Mouse (Mus musculus): ENCODE measurements around the gene Wnt4. TPM values are rescaled to one million over a fixed set of nuclear protein-coding genes. Genes with fewer than 3 reads are reported as not detected.

Wnt4 gene
- polyA plus RNA-seq, 1 experiment from 2014 or later, result 2.2 TPM

DNA sequence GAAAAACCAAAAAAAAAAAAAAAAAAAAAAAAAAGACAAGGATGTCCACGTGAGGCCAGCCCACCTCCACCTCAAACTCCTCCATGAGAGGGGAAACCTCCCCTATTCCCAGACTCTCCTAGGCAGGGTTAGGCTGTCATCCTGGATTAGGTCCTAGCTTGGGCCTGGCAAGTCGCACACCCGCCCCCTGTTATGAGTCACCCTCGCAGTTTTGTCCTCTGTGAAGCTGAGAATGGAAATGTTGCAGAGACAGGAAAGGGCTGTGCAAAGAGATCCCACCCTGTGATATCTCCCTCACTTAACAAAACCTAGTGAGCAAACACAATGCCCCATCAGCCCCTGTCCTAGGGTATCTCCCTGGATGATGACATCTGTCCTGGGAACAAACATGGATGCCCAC, 20.3 kb downstream of the Wnt4 start:
- DNase-seq (ENCODE audit: low spot score) (no peak), ATAC-seq (ENCODE audit: low FRiP score) (no peak)
- no peak overlapping the region for H3K9ac ChIP-seq
- no peak overlapping the region for H3K4me3 ChIP-seq (replicated peaks; ENCODE audit: low read length)
- H3K4me1 ChIP-seq (replicated peaks; ENCODE audit: control insufficient read depth, insufficient read depth, low read length), result no peaks in the 10 kb centered on the region
- H3K36me3 ChIP-seq (replicated peaks; ENCODE audit: control insufficient read depth, insufficient read depth), result no peaks in the 10 kb centered on the region
- no peaks in the 10 kb centered on the region for H3K27me3 ChIP-seq (ENCODE audit: control insufficient read depth, insufficient read depth, low read length)
- WGBS, result 86% methylated on average over 4 of the region's 4 CpGs
- H3K4me2 ChIP-seq (replicated peaks), result no peak overlapping the region
- H3K27ac ChIP-seq, result no peak overlapping the region
- no peaks in the 10 kb centered on the region for H3K9me3 ChIP-seq (ENCODE audit: control insufficient read depth, low read length)

DNA sequence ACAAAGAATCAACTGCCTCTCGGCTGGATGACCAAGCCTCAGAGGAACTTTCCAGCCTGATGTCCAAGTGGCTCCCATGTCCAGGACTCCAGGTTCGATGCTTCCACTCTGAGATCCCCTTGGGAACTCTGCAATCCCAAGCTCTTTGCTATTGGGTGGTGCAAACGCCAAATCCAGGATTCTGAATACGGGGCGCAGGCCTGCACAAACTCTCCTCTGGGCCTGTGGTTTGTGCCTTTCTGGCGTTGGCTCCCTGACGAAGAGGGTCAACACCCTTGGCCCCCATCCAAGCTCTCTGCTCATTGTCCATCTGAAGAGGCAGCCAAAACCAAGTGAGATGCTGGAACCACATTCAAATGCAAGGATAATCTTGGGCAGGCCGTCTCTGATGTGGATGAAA, 21.1 kb downstream of the Wnt4 start:
- no peaks in the 10 kb centered on the region for H3K9me3 ChIP-seq (ENCODE audit: control insufficient read depth, low read length)
- no peak overlapping the region for H3K9ac ChIP-seq
- no peak overlapping the region for H3K27ac ChIP-seq
- H3K27me3 ChIP-seq (ENCODE audit: control insufficient read depth, insufficient read depth, low read length), result no peaks in the 10 kb centered on the region
- no peak overlapping the region for H3K4me2 ChIP-seq (replicated peaks)
- 80% methylated on average over 8 of the region's 8 CpGs for WGBS
- no peak overlapping the region for H3K4me3 ChIP-seq (replicated peaks; ENCODE audit: low read length)
- ATAC-seq (ENCODE audit: low FRiP score) (no peak), DNase-seq (ENCODE audit: low spot score) (no peak)
- H3K36me3 ChIP-seq (replicated peaks; ENCODE audit: control insufficient read depth, insufficient read depth), result no peaks in the 10 kb centered on the region
- no peaks in the 10 kb centered on the region for H3K4me1 ChIP-seq (replicated peaks; ENCODE audit: control insufficient read depth, insufficient read depth, low read length)

DNA sequence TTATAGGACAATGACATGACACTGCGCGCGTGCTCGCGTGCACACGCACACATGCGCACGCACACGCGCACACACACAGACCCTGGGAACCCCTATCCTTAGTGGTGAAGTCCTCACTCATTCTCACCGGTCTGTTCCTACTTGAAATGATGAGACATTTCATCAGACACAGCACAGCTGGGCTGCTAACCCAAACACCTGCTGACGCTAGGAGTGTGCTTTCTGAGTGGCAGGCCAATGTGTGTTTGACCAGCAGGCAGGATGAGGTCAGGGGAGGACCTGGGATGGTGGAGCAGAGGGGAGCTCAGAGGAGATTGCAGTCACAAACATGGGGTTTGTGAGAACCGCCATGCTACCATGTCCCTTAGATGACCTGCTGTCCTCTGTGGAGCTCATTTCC, 22.9 kb downstream of the Wnt4 start:
- H3K4me2 ChIP-seq (replicated peaks), result no peak overlapping the region
- no peaks in the 10 kb centered on the region for H3K4me1 ChIP-seq (replicated peaks; ENCODE audit: control insufficient read depth, insufficient read depth, low read length)
- no peaks in the 10 kb centered on the region for H3K27me3 ChIP-seq (ENCODE audit: control insufficient read depth, insufficient read depth, low read length)
- H3K27ac ChIP-seq, result no peak overlapping the region
- no peak for ATAC-seq (ENCODE audit: low FRiP score)
- no peaks in the 10 kb centered on the region for H3K36me3 ChIP-seq (replicated peaks; ENCODE audit: control insufficient read depth, insufficient read depth)
- no peak overlapping the region for H3K9ac ChIP-seq
- DNase-seq (ENCODE audit: low spot score), result no peak
- no peak overlapping the region for H3K4me3 ChIP-seq (replicated peaks; ENCODE audit: low read length)
- H3K9me3 ChIP-seq (ENCODE audit: control insufficient read depth, low read length), result no peaks in the 10 kb centered on the region
- 95% methylated on average over 13 of the region's 13 CpGs for WGBS

DNA sequence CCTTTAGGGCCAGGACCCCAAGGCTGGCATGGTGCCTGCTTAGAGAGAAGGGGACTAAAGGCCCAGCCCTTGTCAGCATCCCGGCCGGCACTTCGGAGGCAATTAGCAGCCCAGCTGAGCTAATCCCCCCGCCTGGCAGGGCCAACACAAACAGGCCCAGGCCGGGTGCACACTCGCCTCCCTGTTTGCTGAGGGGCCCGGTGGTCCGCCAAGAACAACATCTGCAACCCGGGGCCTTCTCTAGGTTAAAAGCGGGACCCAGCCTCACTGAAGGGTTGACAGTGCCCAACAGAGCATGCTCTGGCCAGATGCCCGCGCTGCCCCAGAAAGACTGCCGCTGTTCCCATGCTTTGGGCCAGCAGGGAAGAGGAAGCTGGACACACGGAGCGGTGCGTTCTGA, 24.3 kb downstream of the Wnt4 start:
- no peak overlapping the region for H3K4me3 ChIP-seq (replicated peaks; ENCODE audit: low read length)
- H3K9ac ChIP-seq, result no peak overlapping the region
- ATAC-seq (ENCODE audit: low FRiP score) (0 out of 2 replicates have a peak, but pooled peaks have one; percentile 31), DNase-seq (ENCODE audit: low spot score) (no peak)
- no peaks in the 10 kb centered on the region for H3K36me3 ChIP-seq (replicated peaks; ENCODE audit: control insufficient read depth, insufficient read depth)
- no peak overlapping the region for H3K27ac ChIP-seq
- H3K27me3 ChIP-seq (ENCODE audit: control insufficient read depth, insufficient read depth, low read length), result no peaks in the 10 kb centered on the region
- no peaks in the 10 kb centered on the region for H3K9me3 ChIP-seq (ENCODE audit: control insufficient read depth, low read length)
- H3K4me1 ChIP-seq (replicated peaks; ENCODE audit: control insufficient read depth, insufficient read depth, low read length), result 0 out of 2 replicates have a peak, but pooled peaks cover 6% of the 10 kb centered on the region
- 60% methylated on average over 16 of the region's 16 CpGs for WGBS
- H3K4me2 ChIP-seq (replicated peaks), result no peak overlapping the region

DNA sequence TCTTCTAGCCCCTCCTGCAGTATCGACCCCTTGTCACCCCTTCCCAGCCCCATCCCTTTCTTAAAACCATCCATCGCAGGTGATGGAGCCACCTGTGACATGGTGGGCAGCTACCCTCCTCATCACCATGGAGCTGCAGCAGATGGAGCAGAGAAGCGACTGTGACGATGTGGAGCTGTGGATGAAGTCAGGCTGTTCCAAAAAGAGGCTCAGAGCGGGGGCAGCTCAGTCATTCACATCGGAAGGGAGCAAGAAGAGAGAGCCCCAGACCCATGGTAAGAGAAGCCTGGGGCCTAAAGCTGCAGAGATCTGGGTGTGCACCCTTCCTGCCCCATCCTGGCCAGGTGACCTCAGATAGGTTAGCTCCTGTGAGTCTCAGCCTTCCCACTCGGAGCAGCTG, 26.8 kb downstream of the Wnt4 start:
- H3K4me3 ChIP-seq (replicated peaks; ENCODE audit: low read length), result no peak overlapping the region
- H3K27me3 ChIP-seq (ENCODE audit: control insufficient read depth, insufficient read depth, low read length), result no peaks in the 10 kb centered on the region
- no peak overlapping the region for H3K4me2 ChIP-seq (replicated peaks)
- H3K9me3 ChIP-seq (ENCODE audit: control insufficient read depth, low read length), result no peaks in the 10 kb centered on the region
- DNase-seq (ENCODE audit: low spot score) (no peak), ATAC-seq (ENCODE audit: low FRiP score) (no peak)
- H3K9ac ChIP-seq, result no peak overlapping the region
- 89% methylated on average over 7 of the region's 7 CpGs for WGBS
- H3K36me3 ChIP-seq (replicated peaks; ENCODE audit: control insufficient read depth, insufficient read depth), result no peaks in the 10 kb centered on the region
- H3K27ac ChIP-seq, result no peak overlapping the region
- peaks cover 6% of the 10 kb centered on the region; the same call in 1 of the 2 replicates for H3K4me1 ChIP-seq (replicated peaks; ENCODE audit: control insufficient read depth, insufficient read depth, low read length)

DNA sequence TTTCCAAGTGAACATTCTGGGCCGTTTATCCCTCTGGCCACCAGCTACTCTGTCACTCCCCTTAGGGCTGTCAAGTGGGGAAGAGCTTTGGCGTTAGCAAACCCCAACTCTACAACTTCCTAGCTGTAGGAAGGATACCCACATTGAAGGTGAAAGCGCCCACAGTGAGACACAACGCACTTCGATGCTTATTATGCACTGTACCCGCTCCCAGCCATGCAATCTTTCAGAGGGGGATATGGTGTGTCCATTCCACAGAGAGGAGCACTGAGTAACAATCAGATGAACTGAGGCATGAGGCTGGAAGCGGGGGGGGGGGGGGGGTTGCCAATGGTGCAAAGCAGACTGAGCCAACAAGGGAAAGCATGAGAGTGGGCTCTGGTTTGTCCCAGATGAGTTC, 27.8 kb downstream of the Wnt4 start:
- peaks cover 6% of the 10 kb centered on the region; the same call in 1 of the 2 replicates for H3K4me1 ChIP-seq (replicated peaks; ENCODE audit: control insufficient read depth, insufficient read depth, low read length)
- H3K27me3 ChIP-seq (ENCODE audit: control insufficient read depth, insufficient read depth, low read length), result no peaks in the 10 kb centered on the region
- no peak overlapping the region for H3K9ac ChIP-seq
- ATAC-seq (ENCODE audit: low FRiP score) (no peak), DNase-seq (ENCODE audit: low spot score) (no peak)
- no peak overlapping the region for H3K4me2 ChIP-seq (replicated peaks)
- no peak overlapping the region for H3K4me3 ChIP-seq (replicated peaks; ENCODE audit: low read length)
- no peaks in the 10 kb centered on the region for H3K36me3 ChIP-seq (replicated peaks; ENCODE audit: control insufficient read depth, insufficient read depth)
- H3K27ac ChIP-seq, result no peak overlapping the region
- H3K9me3 ChIP-seq (ENCODE audit: control insufficient read depth, low read length), result no peaks in the 10 kb centered on the region
- 90% methylated on average over 7 of the region's 7 CpGs for WGBS

DNA sequence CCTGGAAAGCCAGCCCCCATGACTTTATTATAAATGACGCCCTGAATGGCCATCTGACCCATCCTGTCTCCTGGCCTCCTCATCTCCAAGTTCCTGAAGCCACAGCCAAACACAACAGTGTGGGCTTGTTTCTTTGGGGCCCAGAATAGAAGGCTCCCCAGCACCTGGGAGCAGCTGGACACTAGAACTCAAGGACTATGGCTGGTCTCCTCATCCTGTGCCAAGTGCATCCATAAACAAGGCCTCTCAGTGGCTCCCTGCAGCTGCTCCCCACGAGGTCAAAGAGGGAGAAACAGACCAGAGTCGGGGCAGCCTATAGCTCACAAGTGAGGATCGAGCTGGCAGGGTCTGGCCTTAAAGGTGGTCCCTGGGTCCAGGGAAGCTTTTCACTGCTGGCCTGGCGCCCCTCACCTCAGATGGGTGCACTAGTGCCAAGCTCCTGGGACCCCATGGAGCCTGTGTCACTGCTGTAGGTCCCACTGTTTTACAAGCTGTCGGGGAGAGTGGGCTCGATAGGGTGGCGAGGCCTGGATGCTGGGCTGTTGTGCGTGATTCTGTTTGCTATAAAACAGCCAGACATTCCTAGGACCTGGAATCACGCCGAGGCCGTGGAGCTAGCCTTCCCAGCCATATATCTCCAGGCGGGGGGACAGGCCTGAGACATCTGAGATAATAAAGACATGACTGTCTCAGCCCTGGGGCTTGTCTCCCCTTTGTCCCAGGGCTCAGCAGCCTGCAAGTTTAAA, 28.7 kb downstream of the Wnt4 start:
- Histone ChIP-seq H3K4me3 (replicated peaks; ENCODE audit: low read length) (no peak overlapping the region), H3K9me3 (ENCODE audit: control insufficient read depth, low read length) (no peaks in the 10 kb centered on the region), H3K4me2 (replicated peaks) (no peak overlapping the region), H3K27ac (no peak overlapping the region), H3K36me3 (replicated peaks; ENCODE audit: control insufficient read depth, insufficient read depth) (no peaks in the 10 kb centered on the region), H3K4me1 (replicated peaks; ENCODE audit: control insufficient read depth, insufficient read depth, low read length) (peaks cover 6% of the 10 kb centered on the region; the same call in 1 of the 2 replicates), H3K27me3 (ENCODE audit: control insufficient read depth, insufficient read depth, low read length) (no peaks in the 10 kb centered on the region), H3K9ac (no peak overlapping the region)
- 52% methylated on average over 13 of the region's 13 CpGs for WGBS
- DNase-seq (ENCODE audit: low spot score), result no peak
- no peak for ATAC-seq (ENCODE audit: low FRiP score)

DNA sequence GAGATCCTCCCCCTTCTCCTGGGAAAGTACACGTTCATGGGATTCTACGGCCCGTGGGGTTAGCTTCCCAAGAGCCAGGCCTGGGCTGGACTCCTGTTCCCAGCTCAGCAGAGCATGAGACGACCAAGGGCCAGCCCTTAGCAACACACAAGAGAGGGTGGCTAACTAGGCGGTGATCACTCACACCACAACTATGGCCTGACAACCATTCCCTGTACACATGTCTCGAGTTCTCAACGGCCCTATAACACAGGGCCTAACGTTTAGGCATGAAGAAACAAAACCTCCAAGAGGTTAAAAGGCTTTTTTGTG, 29.2 kb downstream of the Wnt4 start:
- H3K27ac ChIP-seq, result no peak overlapping the region
- DNase-seq (ENCODE audit: low spot score) (no peak), ATAC-seq (ENCODE audit: low FRiP score) (no peak)
- H3K9me3 ChIP-seq (ENCODE audit: control insufficient read depth, low read length), result no peaks in the 10 kb centered on the region
- H3K4me3 ChIP-seq (replicated peaks; ENCODE audit: low read length), result no peak overlapping the region
- no peak overlapping the region for H3K9ac ChIP-seq
- H3K27me3 ChIP-seq (ENCODE audit: control insufficient read depth, insufficient read depth, low read length), result no peaks in the 10 kb centered on the region
- WGBS, result 38% methylated on average over 8 of the region's 8 CpGs
- no peaks in the 10 kb centered on the region for H3K36me3 ChIP-seq (replicated peaks; ENCODE audit: control insufficient read depth, insufficient read depth)
- H3K4me1 ChIP-seq (replicated peaks; ENCODE audit: control insufficient read depth, insufficient read depth, low read length), result peaks cover 6% of the 10 kb centered on the region; the same call in 1 of the 2 replicates
- H3K4me2 ChIP-seq (replicated peaks), result no peak overlapping the region

DNA sequence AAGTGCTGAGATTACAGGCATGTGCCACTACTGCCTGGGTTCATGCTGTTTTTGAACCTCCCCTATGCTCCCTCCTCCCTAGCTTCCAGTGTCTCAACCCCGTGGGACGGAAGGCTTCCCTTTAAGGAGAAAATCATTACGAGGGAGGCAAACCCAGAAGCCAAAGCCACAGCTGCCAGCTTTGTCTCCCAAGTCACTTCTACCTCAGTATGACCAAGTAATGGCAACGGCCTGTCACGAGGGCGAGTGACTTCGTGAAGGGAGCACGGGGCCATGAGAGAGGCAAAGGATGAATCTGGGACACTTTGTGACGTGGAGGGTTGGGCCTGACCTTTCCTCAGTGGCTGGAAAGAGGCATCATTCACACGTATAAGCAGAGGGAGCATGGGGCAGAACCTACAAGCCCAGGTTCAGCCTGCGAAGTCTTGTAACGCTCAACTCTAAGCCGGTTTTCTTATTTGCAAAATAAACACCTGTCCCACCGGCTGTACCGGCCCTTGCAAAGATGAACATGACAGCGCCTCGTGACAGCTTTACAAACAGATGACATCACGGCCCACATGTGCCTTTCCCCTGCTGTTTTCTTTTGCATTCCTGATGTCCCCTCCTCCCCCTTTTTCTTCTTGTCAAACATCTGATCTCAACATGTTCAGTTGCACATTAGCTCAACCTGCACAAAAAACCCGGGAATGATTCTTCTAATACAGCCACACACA, 29.9 kb downstream of the Wnt4 start:
- DNase-seq (ENCODE audit: low spot score) (no peak), ATAC-seq (ENCODE audit: low FRiP score) (no peak)
- Histone ChIP-seq H3K27me3 (ENCODE audit: control insufficient read depth, insufficient read depth, low read length) (no peaks in the 10 kb centered on the region), H3K27ac (no peak overlapping the region), H3K9me3 (ENCODE audit: control insufficient read depth, low read length) (no peaks in the 10 kb centered on the region), H3K9ac (no peak overlapping the region), H3K4me2 (replicated peaks) (no peak overlapping the region), H3K36me3 (replicated peaks; ENCODE audit: control insufficient read depth, insufficient read depth) (no peaks in the 10 kb centered on the region), H3K4me3 (replicated peaks; ENCODE audit: low read length) (no peak overlapping the region), H3K4me1 (replicated peaks; ENCODE audit: control insufficient read depth, insufficient read depth, low read length) (peaks cover 6% of the 10 kb centered on the region; the same call in 1 of the 2 replicates)
- 73% methylated on average over 19 of the region's 19 CpGs for WGBS

All from hindbrain, embryonic 14.5 days (tissue).